Mouse (Mus musculus): ENCODE measurements at regions not wholly inside any gene's neighbourhood (a gene's known extent, or its start where the extent isn't known, plus 50 kb on each side); places are given as distances from the start of the nearest gene placed in this dataset.
"Not testable (repeated sequence)": the region's sequence is repeated elsewhere in the genome, so short reads cannot be mapped to it uniquely, and the experiment has no call there.

GRCm38 (mm10) chr6:69764861-69765260 is 1027.2 kb downstream of the Rpia start:
- H3K9me3 ChIP-seq (ENCODE audit: low read length): no peaks in the 10 kb centered on the region
- no peak overlapping the region for H3K4me2 ChIP-seq (ENCODE audit: low read depth, low read length)
- H3K27ac ChIP-seq: no peak overlapping the region
- no peak overlapping the region for H3K9ac ChIP-seq (replicated peaks; ENCODE audit: low read length)
- no peaks in the 10 kb centered on the region for H3K36me3 ChIP-seq (ENCODE audit: insufficient read depth, low read length)
- ATAC-seq: no peak
- no peaks in the 10 kb centered on the region for H3K27me3 ChIP-seq (ENCODE audit: insufficient read depth, low read length)
- H3K4me1 ChIP-seq (ENCODE audit: insufficient read depth, low read length): no peaks in the 10 kb centered on the region
- DNase-seq (ENCODE audit: low spot score): no peak
- H3K4me3 ChIP-seq (ENCODE audit: low read length): no peak overlapping the region
- no peak for TF ChIP-seq CTCF (IDR thresholded peaks at IDR 0.05; ENCODE audit: low read depth)

GRCm38 (mm10) chr6:69758618-69759017 is 1033.4 kb downstream of the Rpia start:
- Histone ChIP-seq H3K4me1 (ENCODE audit: insufficient read depth, low read length) (no peaks in the 10 kb centered on the region), H3K4me3 (ENCODE audit: low read length) (no peak overlapping the region), H3K27ac (no peak overlapping the region), H3K9ac (replicated peaks; ENCODE audit: low read length) (no peak overlapping the region), H3K9me3 (ENCODE audit: low read length) (no peaks in the 10 kb centered on the region), H3K4me2 (ENCODE audit: low read depth, low read length) (no peak overlapping the region), H3K36me3 (ENCODE audit: insufficient read depth, low read length) (no peaks in the 10 kb centered on the region), H3K27me3 (ENCODE audit: insufficient read depth, low read length) (no peaks in the 10 kb centered on the region)
- ATAC-seq (no peak; the same call in 1 of the 2 replicates), DNase-seq (ENCODE audit: low spot score) (peak; percentile 34)
- TF ChIP-seq CTCF (IDR thresholded peaks at IDR 0.05; ENCODE audit: low read depth): peak; percentile 58
- WGBS: 92% methylated on average over 2 of the region's 2 CpGs

GRCm38 (mm10) chr6:69739002-69739625 is 1052.9 kb downstream of the Rpia start:
- TF ChIP-seq CTCF (IDR thresholded peaks at IDR 0.05; ENCODE audit: low read depth): no peak
- no peak overlapping the region for H3K9ac ChIP-seq (replicated peaks; ENCODE audit: low read length)

GRCm38 (mm10) chr6:69732866-69733265 is 1059.2 kb downstream of the Rpia start:
- not testable (repeated sequence) for H3K36me3 ChIP-seq (ENCODE audit: insufficient read depth, low read length); H3K4me1 ChIP-seq (ENCODE audit: insufficient read depth, low read length); ATAC-seq; H3K9me3 ChIP-seq (ENCODE audit: low read length); H3K27ac ChIP-seq; H3K4me2 ChIP-seq (ENCODE audit: low read depth, low read length); H3K27me3 ChIP-seq (ENCODE audit: insufficient read depth, low read length); H3K9ac ChIP-seq (replicated peaks; ENCODE audit: low read length); H3K4me3 ChIP-seq (ENCODE audit: low read length)
- peak; percentile 59 for TF ChIP-seq CTCF (IDR thresholded peaks at IDR 0.05; ENCODE audit: low read depth)
- peak; percentile 4 for DNase-seq (ENCODE audit: low spot score)
- 44% methylated on average over 1 of the region's 1 CpGs for WGBS

More at GRCm38 (mm10) chr6:69739002-69739625, 1052.9 kb downstream of the Rpia start:
- no peak overlapping the region for H3K4me3 ChIP-seq (ENCODE audit: low read length)
- no peak for DNase-seq (ENCODE audit: low spot score)
- H3K9me3 ChIP-seq (ENCODE audit: low read length): no peaks in the 10 kb centered on the region
- H3K4me2 ChIP-seq (ENCODE audit: low read depth, low read length): no peak overlapping the region
- H3K4me1 ChIP-seq (ENCODE audit: insufficient read depth, low read length): no peaks in the 10 kb centered on the region
- H3K27ac ChIP-seq: no peak overlapping the region
- no peaks in the 10 kb centered on the region for H3K36me3 ChIP-seq (ENCODE audit: insufficient read depth, low read length)
- no peaks in the 10 kb centered on the region for H3K27me3 ChIP-seq (ENCODE audit: insufficient read depth, low read length)
- no peak for ATAC-seq

GRCm38 (mm10) chr6:69726362-69726761 is 1065.7 kb downstream of the Rpia start:
- Histone ChIP-seq H3K27me3 (ENCODE audit: insufficient read depth, low read length) (no peaks in the 10 kb centered on the region), H3K4me2 (ENCODE audit: low read depth, low read length) (no peak overlapping the region), H3K36me3 (ENCODE audit: insufficient read depth, low read length) (no peaks in the 10 kb centered on the region), H3K4me3 (ENCODE audit: low read length) (no peak overlapping the region), H3K27ac (no peak overlapping the region), H3K9me3 (ENCODE audit: low read length) (no peaks in the 10 kb centered on the region), H3K9ac (replicated peaks; ENCODE audit: low read length) (no peak overlapping the region), H3K4me1 (ENCODE audit: insufficient read depth, low read length) (no peaks in the 10 kb centered on the region)
- no peak for TF ChIP-seq CTCF (IDR thresholded peaks at IDR 0.05; ENCODE audit: low read depth)
- no peak for DNase-seq (ENCODE audit: low spot score)
- ATAC-seq: no peak

GRCm38 (mm10) chr6:69702813-69703212 is 1089.2 kb downstream of the Rpia start:
- H3K4me1 ChIP-seq (ENCODE audit: insufficient read depth, low read length); H3K36me3 ChIP-seq (ENCODE audit: insufficient read depth, low read length): not testable (repeated sequence)

GRCm38 (mm10) chr6:69681172-69681571 is 1110.9 kb downstream of the Rpia start:
- Histone ChIP-seq H3K4me1 (ENCODE audit: insufficient read depth, low read length) (no peaks in the 10 kb centered on the region), H3K4me2 (ENCODE audit: low read depth, low read length) (no peak overlapping the region)
- no peak for DNase-seq (ENCODE audit: low spot score)

More at GRCm38 (mm10) chr6:69702813-69703212, 1089.2 kb downstream of the Rpia start:
- not testable (repeated sequence) for ATAC-seq; H3K27me3 ChIP-seq (ENCODE audit: insufficient read depth, low read length); DNase-seq (ENCODE audit: low spot score); H3K9me3 ChIP-seq (ENCODE audit: low read length); H3K4me2 ChIP-seq (ENCODE audit: low read depth, low read length); H3K4me3 ChIP-seq (ENCODE audit: low read length); H3K27ac ChIP-seq; H3K9ac ChIP-seq (replicated peaks; ENCODE audit: low read length)
- 67% methylated on average over 2 of the region's 2 CpGs for WGBS

GRCm38 (mm10) chr6:69662426-69662825 is 1129.6 kb downstream of the Rpia start:
- not testable (repeated sequence) for ATAC-seq; H3K4me1 ChIP-seq (ENCODE audit: insufficient read depth, low read length); H3K4me2 ChIP-seq (ENCODE audit: low read depth, low read length); DNase-seq (ENCODE audit: low spot score); H3K4me3 ChIP-seq (ENCODE audit: low read length); H3K36me3 ChIP-seq (ENCODE audit: insufficient read depth, low read length); H3K27ac ChIP-seq; H3K9ac ChIP-seq (replicated peaks; ENCODE audit: low read length); H3K9me3 ChIP-seq (ENCODE audit: low read length); H3K27me3 ChIP-seq (ENCODE audit: insufficient read depth, low read length)
- whole genome bisulfite sequencing: 77% methylated on average over 1 of the region's 1 CpGs

More at GRCm38 (mm10) chr6:69681172-69681571, 1110.9 kb downstream of the Rpia start:
- 74% methylated on average over 1 of the region's 1 CpGs for WGBS
- Histone ChIP-seq H3K36me3 (ENCODE audit: insufficient read depth, low read length) (no peaks in the 10 kb centered on the region), H3K27me3 (ENCODE audit: insufficient read depth, low read length) (no peaks in the 10 kb centered on the region), H3K9me3 (ENCODE audit: low read length) (no peaks in the 10 kb centered on the region), H3K27ac (no peak overlapping the region), H3K9ac (replicated peaks; ENCODE audit: low read length) (no peak overlapping the region), H3K4me3 (ENCODE audit: low read length) (no peak overlapping the region)
- no peak for TF ChIP-seq CTCF (IDR thresholded peaks at IDR 0.05; ENCODE audit: low read depth)
- no peak for ATAC-seq
